In genomic region chr11:88089150-88089549, GRCm38 (mm10) we compare ENCODE assay signal across 18 mouse cellular contexts.
"Had no signal": no experiment of that assay in that cellular context is flagged by ENCODE, and none has a peak within 500 bp of the region (broad histone marks: within the 10 kb centered on the region; RNA-seq: fewer than 3 reads in every experiment).

No protein-coding gene starts in this region.

- H3K9me3 ChIP-seq: lung, embryonic 15.5 days; megakaryocyte, embryonic 14.5 days; midbrain, embryonic 12.5 days; neural tube, embryonic 12.5 days; stomach, embryonic 15.5 days had no signal

- H3K36me3 ChIP-seq: lung, embryonic 15.5 days; stomach, embryonic 15.5 days had no signal

- H3K27me3 ChIP-seq: lung, embryonic 15.5 days; megakaryocyte, embryonic 14.5 days; midbrain, embryonic 12.5 days; neural tube, embryonic 12.5 days; stomach, embryonic 15.5 days had no signal

- DNase-seq: liver, postnatal 0 days; lung, adult 2 months; lung, postnatal 14 days; lung, postnatal 36 days; midbrain, embryonic 14.5 days; right cerebral cortex, postnatal 14 days; thymus, adult 2 months; thymus, postnatal 25 days; thymus, postnatal 4 days had no signal

- H3K4me3 ChIP-seq: lung, embryonic 15.5 days; midbrain, embryonic 12.5 days; neural tube, embryonic 12.5 days; stomach, embryonic 15.5 days had no signal

- ATAC-seq: liver, postnatal 0 days; lung, postnatal 0 days; midbrain, embryonic 16.5 days had no signal

- H3K27ac ChIP-seq: lung, embryonic 15.5 days; macrophage; midbrain, embryonic 12.5 days; neural tube, embryonic 12.5 days; stomach, embryonic 15.5 days; stomach, postnatal 0 days had no signal

- H3K9ac ChIP-seq: liver, postnatal 0 days; lung, embryonic 15.5 days; midbrain, embryonic 12.5 days; neural tube, embryonic 12.5 days; stomach, embryonic 15.5 days had no signal

- H3K4me2 ChIP-seq: lung, embryonic 15.5 days; midbrain, embryonic 12.5 days; neural tube, embryonic 12.5 days; stomach, embryonic 15.5 days had no signal
